Mouse (Mus musculus): Measurements from ENCODE around the gene Wdr90. TPM values are rescaled to one million over a fixed set of nuclear protein-coding genes. Genes with fewer than 3 reads are reported as not detected.
A peak's percentile ranks its signal among the peaks of the same experiment; 100 is the strongest.

The Wdr90 gene
- total RNA-seq, 1 experiment from 2014 or later = 8.4 TPM

GRCm38 (mm10) chr17:25864311-25864710 is 3.0 kb upstream of the Wdr90 start:
- no peak for ATAC-seq (ENCODE audit: extremely low read depth, insufficient number of reproducible peaks, low FRiP score, poor library complexity, severe bottlenecking)

DNA sequence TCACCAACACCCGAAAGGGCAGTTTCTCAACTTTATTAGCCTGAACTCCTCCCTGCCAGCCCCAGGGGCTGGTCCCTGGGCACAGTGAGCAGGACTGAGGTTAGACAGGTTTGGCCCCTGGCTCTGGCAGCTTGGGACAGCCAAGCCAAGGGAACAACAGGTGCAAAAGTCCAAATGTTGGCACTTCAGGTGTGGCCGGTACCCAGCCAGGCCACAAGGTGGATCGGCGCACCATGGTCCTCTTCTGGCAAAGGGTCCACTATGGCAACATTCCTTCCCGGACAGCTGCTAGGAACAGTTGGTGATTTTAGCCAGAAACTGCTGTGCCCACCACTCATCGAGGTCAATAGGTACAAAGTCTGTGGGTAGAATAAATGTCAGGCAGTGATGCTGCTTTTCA is 2.4 kb upstream of the Wdr90 start:
- no peak for ATAC-seq (ENCODE audit: extremely low read depth, insufficient number of reproducible peaks, low FRiP score, poor library complexity, severe bottlenecking)

DNA sequence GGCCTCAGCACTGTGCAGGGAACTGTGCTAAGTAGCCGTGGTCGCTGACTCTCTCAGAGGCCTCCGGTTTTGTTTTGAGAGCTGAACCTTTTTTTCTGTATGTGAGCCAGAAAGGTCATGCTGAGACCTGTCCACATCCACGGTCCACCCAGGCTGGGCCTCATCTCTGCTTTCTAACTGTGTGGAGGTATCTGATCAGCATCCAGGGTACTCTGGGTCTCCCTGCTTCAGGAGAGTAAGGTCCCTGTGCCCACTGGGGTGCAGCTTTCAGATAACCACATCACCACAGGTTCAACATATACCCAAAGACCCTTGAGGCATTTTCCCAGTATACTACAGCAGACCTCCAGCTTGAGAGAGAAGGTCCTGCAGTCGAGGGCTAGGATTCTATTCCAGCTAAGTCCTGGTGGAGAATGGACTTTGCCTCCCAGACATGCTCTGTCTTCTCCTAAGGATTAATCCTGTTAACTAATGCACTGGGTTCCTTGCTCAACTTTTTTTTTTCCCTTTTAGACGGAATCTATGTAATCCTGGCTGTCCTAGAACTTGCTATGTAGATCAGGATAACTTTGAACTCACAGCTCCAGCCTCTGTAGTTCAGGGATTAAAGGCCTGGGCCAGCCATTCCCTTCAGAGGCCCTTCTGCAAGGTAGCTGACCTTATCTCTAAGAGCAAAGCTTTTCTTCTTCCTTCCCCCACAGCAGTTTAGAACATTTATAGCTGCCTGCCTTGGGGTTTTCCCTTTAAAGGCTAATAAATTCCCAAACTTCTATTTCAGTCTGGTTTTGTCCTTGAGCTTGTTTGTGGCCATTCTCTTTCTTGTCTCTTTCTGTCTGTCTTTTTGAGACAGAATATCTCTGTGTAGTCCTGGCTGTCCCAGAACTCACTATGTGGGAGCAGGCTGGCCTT is 657 bp upstream of the Wdr90 start:
- ATAC-seq (ENCODE audit: extremely low read depth, insufficient number of reproducible peaks, low FRiP score, poor library complexity, severe bottlenecking) = no peak

DNA sequence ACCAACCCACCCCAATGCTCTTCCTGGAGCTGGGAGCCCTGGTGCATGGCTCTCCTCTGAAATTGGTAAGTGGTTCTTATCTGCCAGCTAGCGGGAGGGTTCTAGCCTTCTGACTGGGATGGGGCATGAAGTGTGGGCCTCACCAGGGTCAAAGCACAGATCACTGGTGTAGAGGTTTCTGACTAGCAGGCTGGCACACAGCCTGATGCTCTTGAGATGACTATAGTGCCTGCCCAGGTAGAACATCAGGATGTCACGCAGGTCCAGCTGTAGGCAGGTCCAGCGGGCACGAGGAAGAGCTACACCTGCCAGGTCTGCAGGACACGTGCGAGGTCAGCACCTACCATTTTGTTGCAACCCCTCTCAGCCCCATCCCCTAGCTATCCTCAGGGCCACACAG is 1.1 kb downstream of the Wdr90 start:
- no peak for ATAC-seq (ENCODE audit: extremely low read depth, insufficient number of reproducible peaks, low FRiP score, poor library complexity, severe bottlenecking)

- peak; percentile 92 for ATAC-seq (ENCODE audit: extremely low read depth, insufficient number of reproducible peaks, low FRiP score, poor library complexity, severe bottlenecking)
Measured at GRCm38 (mm10) chr17:25844396-25844901, 16.9 kb downstream of the Wdr90 start, which contains the start of gene Rhot2. Gene Rhot2 (minus strand): TSS chr17:25844851.

- no peak for ATAC-seq (ENCODE audit: extremely low read depth, insufficient number of reproducible peaks, low FRiP score, poor library complexity, severe bottlenecking)
Measured at GRCm38 (mm10) chr17:25843636-25844395, 17.5 kb downstream of the Wdr90 start.

- no peak for ATAC-seq (ENCODE audit: extremely low read depth, insufficient number of reproducible peaks, low FRiP score, poor library complexity, severe bottlenecking)
Measured at GRCm38 (mm10) chr17:25843122-25843521, 18.2 kb downstream of the Wdr90 start.

DNA sequence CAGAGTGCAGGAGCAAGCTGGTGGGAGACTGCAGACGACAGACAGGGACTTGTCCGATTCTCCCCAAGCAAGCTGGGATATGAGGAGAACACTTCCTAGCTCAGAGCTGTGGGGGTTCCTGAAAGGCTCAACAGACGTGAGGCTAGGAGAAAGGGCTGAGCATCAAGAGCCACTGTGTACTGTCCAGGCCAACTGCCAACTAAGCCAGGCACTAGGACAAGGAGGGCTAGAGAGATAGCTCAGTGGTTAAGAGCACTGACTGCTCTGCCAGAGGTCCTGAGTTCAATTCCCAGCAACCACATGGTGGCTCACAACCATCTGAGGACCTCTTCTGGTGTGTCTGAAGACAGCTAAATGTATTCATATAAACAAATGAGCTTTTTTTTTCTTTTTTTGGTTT is 18.8 kb downstream of the Wdr90 start:
- ATAC-seq (ENCODE audit: extremely low read depth, insufficient number of reproducible peaks, low FRiP score, poor library complexity, severe bottlenecking) = no peak

GRCm38 (mm10) chr17:25841117-25841880 is 20.0 kb downstream of the Wdr90 start, which contains the start of gene Gm20683:
Gene Gm20683 (minus strand): TSS chr17:25841763.
- no peak for ATAC-seq (ENCODE audit: extremely low read depth, insufficient number of reproducible peaks, low FRiP score, poor library complexity, severe bottlenecking)

- no peak for ATAC-seq (ENCODE audit: extremely low read depth, insufficient number of reproducible peaks, low FRiP score, poor library complexity, severe bottlenecking)
Measured at GRCm38 (mm10) chr17:25840519-25840918, 20.8 kb downstream of the Wdr90 start.

- ATAC-seq (ENCODE audit: extremely low read depth, insufficient number of reproducible peaks, low FRiP score, poor library complexity, severe bottlenecking) = no peak
Measured at GRCm38 (mm10) chr17:25839455-25840235, 21.7 kb downstream of the Wdr90 start.

- no peak for ATAC-seq (ENCODE audit: extremely low read depth, insufficient number of reproducible peaks, low FRiP score, poor library complexity, severe bottlenecking)
Measured at GRCm38 (mm10) chr17:25838904-25839303, 22.4 kb downstream of the Wdr90 start.

DNA sequence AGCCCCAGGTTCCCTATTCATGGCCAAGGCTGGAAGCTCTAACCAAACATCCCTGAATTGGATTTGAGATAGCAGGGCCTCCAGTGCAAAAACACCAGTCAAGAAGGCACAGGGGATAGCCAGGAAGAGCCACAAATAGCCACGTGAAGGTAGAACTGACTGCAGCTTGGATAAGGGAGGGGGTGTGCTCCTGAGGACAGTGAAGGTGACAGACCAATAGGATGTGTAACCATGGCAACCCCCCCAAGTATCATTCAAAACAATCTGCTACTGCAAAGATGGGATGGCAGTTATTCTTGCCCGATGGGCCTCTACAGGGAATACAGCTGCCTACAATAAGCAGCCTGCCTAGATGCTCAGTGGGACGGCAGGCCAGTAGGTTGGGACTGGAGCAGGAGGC is 23.8 kb downstream of the Wdr90 start:
- ATAC-seq (ENCODE audit: extremely low read depth, insufficient number of reproducible peaks, low FRiP score, poor library complexity, severe bottlenecking) = no peak

DNA sequence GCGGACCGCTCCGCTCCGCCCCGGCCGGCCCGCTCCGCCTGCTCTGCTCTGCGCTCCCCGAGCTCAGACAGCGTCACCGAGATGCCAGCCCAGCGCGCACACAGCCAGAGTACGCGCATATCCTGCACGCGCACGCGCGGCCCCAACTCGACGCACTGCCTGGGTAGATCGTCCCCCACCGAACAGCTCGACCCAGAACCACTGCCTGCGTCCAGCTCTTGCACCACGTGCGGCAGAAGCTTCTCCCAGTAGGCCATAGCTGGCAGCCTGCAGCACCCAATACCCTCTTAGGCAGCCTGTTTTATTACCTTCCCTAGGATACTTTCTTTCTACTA is 24.3 kb downstream of the Wdr90 start, which contains the start of gene Rhbdl1:
Rhbdl1 (minus strand) TSS at position 220 of the 335 bp plus-strand sequence.
- ATAC-seq (ENCODE audit: extremely low read depth, insufficient number of reproducible peaks, low FRiP score, poor library complexity, severe bottlenecking) = no peak

DNA sequence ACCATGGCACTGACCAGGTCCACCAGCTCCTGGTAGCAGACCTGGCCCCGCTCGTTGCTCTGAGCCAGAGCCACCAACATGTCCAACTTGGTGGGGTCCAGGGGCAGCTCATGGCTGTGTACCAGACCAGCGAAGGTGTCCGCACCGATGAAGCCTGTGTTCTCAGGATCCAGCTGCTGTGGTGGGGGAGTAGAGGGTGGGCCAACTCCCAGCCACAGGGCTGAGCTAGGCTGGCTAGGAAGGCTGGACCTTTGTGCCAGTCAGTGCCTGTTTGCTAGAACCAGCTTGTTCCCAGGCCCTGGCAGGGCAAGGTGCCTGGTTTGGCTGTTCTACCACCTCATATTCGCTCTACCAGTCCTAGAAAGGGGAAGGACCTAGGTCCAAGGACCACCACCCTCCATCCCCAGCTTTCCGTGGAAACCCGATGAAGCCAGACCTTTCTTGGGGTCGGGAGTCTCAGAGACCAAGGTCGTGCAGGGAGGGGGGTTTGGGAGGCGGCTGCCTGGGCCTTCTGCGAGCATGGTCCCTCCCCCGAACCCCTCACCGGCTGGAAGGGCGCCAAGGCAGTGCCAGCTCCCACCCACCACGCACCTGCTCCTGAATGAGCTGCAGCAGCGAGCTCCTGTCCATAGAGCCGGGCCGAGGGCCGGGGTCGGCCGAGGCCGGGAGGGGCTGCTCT is 24.8 kb downstream of the Wdr90 start:
- ATAC-seq (ENCODE audit: extremely low read depth, insufficient number of reproducible peaks, low FRiP score, poor library complexity, severe bottlenecking) = no peak

GRCm38 (mm10) chr17:25835816-25836215 is 25.5 kb downstream of the Wdr90 start:
- ATAC-seq (ENCODE audit: extremely low read depth, insufficient number of reproducible peaks, low FRiP score, poor library complexity, severe bottlenecking) = no peak

GRCm38 (mm10) chr17:25835301-25835700 is 26.0 kb downstream of the Wdr90 start:
- no peak for ATAC-seq (ENCODE audit: extremely low read depth, insufficient number of reproducible peaks, low FRiP score, poor library complexity, severe bottlenecking)

Data from neutrophil, adult 5-6 weeks (primary cell).